Mouse (Mus musculus): ENCODE results near the gene Vps4b. TPM values are rescaled to one million over a fixed set of nuclear protein-coding genes. Genes with fewer than 3 reads are reported as not detected.
"Not testable (repeated sequence)": the region's sequence is repeated elsewhere in the genome, so short reads cannot be mapped to it uniquely, and the experiment has no call there.

Gene Vps4b
- polyA plus RNA-seq, 1 experiment from 2014 or later: 92.3 TPM

- no peak for DNase-seq (ENCODE audit: low read depth, low spot score)
- peak; percentile 91 for TF ChIP-seq CTCF (IDR thresholded peaks at IDR 0.05)
- in situ Hi-C loops (cut with MboI; ENCODE audit: low pct_unique_long_range_greater_than_20kb): no loop called here
- ATAC-seq: no peak
- ChIA-PET POLR2A (no interaction called here), CTCF (interaction anchor here (0.6 to 5.3 kb wide), 13 partner anchors 9 to 569 kb away, joined by 3 to 31 read pairs (median 4); no protein-coding TSS in a partner anchor)
- no peaks in the 10 kb centered on the region for H3K27me3 ChIP-seq
Observed at GRCm38 (mm10) chr1:106735586-106735985, 60.9 kb downstream of the Vps4b start.

- DNase-seq (ENCODE audit: low read depth, low spot score): no peak
- no peaks in the 10 kb centered on the region for H3K27me3 ChIP-seq
- TF ChIP-seq CTCF (IDR thresholded peaks at IDR 0.05): no peak
- CTCF ChIA-PET: interaction anchor here (1.7 kb wide), 1 partner anchor 210 kb away, joined by 4 read pairs; no protein-coding TSS in a partner anchor
- in situ Hi-C loops (cut with MboI; ENCODE audit: low pct_unique_long_range_greater_than_20kb): loop anchor here (10.0 kb wide), 1 partner anchor 647 kb away; no protein-coding TSS in a partner anchor
- POLR2A ChIA-PET: no interaction called here
- ATAC-seq: no peak
Observed at GRCm38 (mm10) chr1:106722061-106722460, 74.5 kb downstream of the Vps4b start.

- ATAC-seq; H3K27me3 ChIP-seq; DNase-seq (ENCODE audit: low read depth, low spot score): not testable (repeated sequence)
- ChIA-PET CTCF (interaction anchor here (1.0 to 1.7 kb wide), 4 partner anchors 10 to 292 kb away, joined by 4 to 6 read pairs (median 4); no protein-coding TSS in a partner anchor), POLR2A (interaction anchor here (0.9 kb wide), 1 partner anchor 181 kb away, joined by 3 read pairs; no protein-coding TSS in a partner anchor)
- in situ Hi-C loops (cut with MboI; ENCODE audit: low pct_unique_long_range_greater_than_20kb): loop anchor here (5.0 kb wide), 1 partner anchor 290 kb away; no protein-coding TSS in a partner anchor
Observed at GRCm38 (mm10) chr1:106717736-106718135, 78.8 kb downstream of the Vps4b start.

- H3K27me3 ChIP-seq: no peaks in the 10 kb centered on the region
- ChIA-PET CTCF (interaction anchor here (1.0 to 2.0 kb wide), 6 partner anchors 11 to 291 kb away, joined by 4 to 8 read pairs (median 6); no protein-coding TSS in a partner anchor), POLR2A (interaction anchor here (0.9 kb wide), 1 partner anchor 180 kb away, joined by 3 read pairs; no protein-coding TSS in a partner anchor)
- in situ Hi-C loops (cut with MboI; ENCODE audit: low pct_unique_long_range_greater_than_20kb): loop anchor here (5.0 kb wide), 1 partner anchor 290 kb away; no protein-coding TSS in a partner anchor
- DNase-seq (ENCODE audit: low read depth, low spot score) (no peak), ATAC-seq (no peak)
- TF ChIP-seq CTCF (IDR thresholded peaks at IDR 0.05): no peak
Observed at GRCm38 (mm10) chr1:106717071-106717601, 79.4 kb downstream of the Vps4b start.

- DNase-seq (ENCODE audit: low read depth, low spot score): no peak
- no peak for ATAC-seq
- ChIA-PET POLR2A (no interaction called here), CTCF (interaction anchor here (0.9 to 2.0 kb wide), 4 partner anchors 12 to 204 kb away, joined by 3 to 8 read pairs (median 6); no protein-coding TSS in a partner anchor)
- in situ Hi-C loops (cut with MboI; ENCODE audit: low pct_unique_long_range_greater_than_20kb): loop anchor here (5.0 kb wide), 1 partner anchor 289 kb away; no protein-coding TSS in a partner anchor
- no peaks in the 10 kb centered on the region for H3K27me3 ChIP-seq
- TF ChIP-seq CTCF (IDR thresholded peaks at IDR 0.05): no peak
Observed at GRCm38 (mm10) chr1:106716141-106716540, 80.4 kb downstream of the Vps4b start.

GRCm38 (mm10) chr1:106715111-106716083, 81.1 kb downstream of the Vps4b start:
- DNase-seq (ENCODE audit: low read depth, low spot score) (no peak), ATAC-seq (no peak)
- in situ Hi-C loops (cut with MboI; ENCODE audit: low pct_unique_long_range_greater_than_20kb): loop anchor here (5.0 kb wide), 1 partner anchor 288 kb away; no protein-coding TSS in a partner anchor
- CTCF ChIA-PET: interaction anchor here (0.9 to 2.0 kb wide), 4 partner anchors 11 to 204 kb away, joined by 3 to 8 read pairs (median 5); no protein-coding TSS in a partner anchor
- H3K27me3 ChIP-seq: no peaks in the 10 kb centered on the region
- TF ChIP-seq CTCF (IDR thresholded peaks at IDR 0.05): no peak
- POLR2A ChIA-PET: no interaction called here

GRCm38 (mm10) chr1:106714530-106714981, 82.0 kb downstream of the Vps4b start:
- POLR2A ChIA-PET: no interaction called here
- ATAC-seq: peak; percentile 0
- in situ Hi-C loops (cut with MboI; ENCODE audit: low pct_unique_long_range_greater_than_20kb): loop anchor here (5.0 kb wide), 1 partner anchor 172 kb away; no protein-coding TSS in a partner anchor
- no peak for TF ChIP-seq CTCF (IDR thresholded peaks at IDR 0.05)
- CTCF ChIA-PET: interaction anchor here (1.0 kb wide), 1 partner anchor 203 kb away, joined by 3 read pairs; no protein-coding TSS in a partner anchor
- DNase-seq (ENCODE audit: low read depth, low spot score): no peak
- H3K27me3 ChIP-seq: no peaks in the 10 kb centered on the region

Other genes with a start within 250 kb of the Vps4b start
- gene Bcl2, start 82.5 kb downstream of the Vps4b start, polyA plus RNA-seq (2021): 11.7 TPM
- gene Kdsr, start 37.0 kb downstream of the Vps4b start, polyA plus RNA-seq (2021): 21.7 TPM
- not detected for gene Serpinb5, start 64.4 kb upstream of the Vps4b start, polyA plus RNA-seq (2021)
- gene Serpinb12, start 137.7 kb upstream of the Vps4b start, polyA plus RNA-seq (2021): not detected
- not detected for gene Serpinb13, start 184.3 kb upstream of the Vps4b start, polyA plus RNA-seq (2021)